Mouse (Mus musculus) forebrain, embryonic 13.5 days (tissue): ENCODE data around the gene C2cd2l. TPM values are rescaled to one million over a fixed set of nuclear protein-coding genes. Genes with fewer than 3 reads are reported as not detected.

Source experiments
- ATAC-seq: fragments of 200-750 bp; cut with Nextera tagmentation; 2 replicates; pipeline ENCODE4 v1.8.0; 2017
- H3K27ac ChIP-seq: fragments of 300-500 bp; sonication (generic); 2 replicates; pipeline ENCODE4 v1.5.1; 2015; ENCODE audit warnings: inconsistent platforms, mild to moderate bottlenecking, moderate library complexity
- H3K27me3 ChIP-seq: fragments of 300-500 bp; sonication (generic); 2 replicates; pipeline ENCODE4 v1.6.1; 2015; ENCODE audit warnings: mild to moderate bottlenecking, inconsistent platforms
- H3K36me3 ChIP-seq: fragments of 300-500 bp; sonication (generic); 2 replicates; pipeline ENCODE4 v1.6.1; 2015; ENCODE audit warnings: mild to moderate bottlenecking, inconsistent platforms; ENCODE audit not compliant: poor library complexity, severe bottlenecking
- H3K4me1 ChIP-seq: fragments of 300-500 bp; sonication (generic); 2 replicates; pipeline ENCODE4 v1.6.1; 2015; ENCODE audit warnings: inconsistent platforms
- H3K4me2 ChIP-seq: fragments of 300-500 bp; sonication (generic); 2 replicates; pipeline ENCODE4 v1.6.1; 2015; ENCODE audit warnings: inconsistent platforms, mild to moderate bottlenecking, moderate library complexity
- H3K4me3 ChIP-seq: fragments of 300-500 bp; sonication (generic); 2 replicates; pipeline ENCODE4 v1.5.1; 2015; ENCODE audit warnings: mild to moderate bottlenecking, inconsistent platforms
- H3K9ac ChIP-seq: fragments of 300-500 bp; sonication (generic); 2 replicates; pipeline ENCODE4 v1.6.1; 2015; ENCODE audit warnings: mild to moderate bottlenecking, inconsistent platforms
- H3K9me3 ChIP-seq: fragments of 300-500 bp; sonication (generic); replicated peaks from 2 replicates; pipeline ENCODE4 v1.6.1; 2016; ENCODE audit warnings: inconsistent platforms
- WGBS: fragments of 180-500 bp; shearing (Covaris S2); methylation state at CpG from one replicate; pipeline ENCODE4 v1.1.7; 2015; 5-methylcytosine and 5-hydroxymethylcytosine counted together
- microRNA-seq: library from miRNA; unstranded; fragments of <30 nt; microRNA quantifications from one replicate; pipeline ENCODE4, GENCODE M21; 2016
- polyA plus RNA-seq: library from polyadenylated mRNA; unstranded; fragments of >200 nt; fragmentation: Nextera tagmentation; extraction: Ambion mirVana; gene quantifications from 2 replicates; pipeline ENCODE4 v1.2.1, GENCODE M21; 2015

Gene C2cd2l
- polyA plus RNA-seq, 1 experiment from 2014 or later, result 14.0 TPM

- Histone ChIP-seq H3K27ac (no peak overlapping the region), H3K4me1 (peaks cover 28% of the 10 kb centered on the region), H3K9ac (peak overlapping the region; percentile 26; the same call in 1 of the 2 replicates), H3K4me2 (peak overlapping the region; percentile 92), H3K27me3 (no peaks in the 10 kb centered on the region), H3K9me3 (no peaks in the 10 kb centered on the region), H3K4me3 (peak overlapping the region; percentile 76), H3K36me3 (peaks cover 30% of the 10 kb centered on the region)
- WGBS, result 9% methylated on average over 6 of the region's 6 CpGs
- no peak for ATAC-seq
Observed at GRCm38 (mm10) chr9:44286256-44286850, 33.7 kb downstream of the C2cd2l start.

- peaks cover 45% of the 10 kb centered on the region for H3K36me3 ChIP-seq
- no peak overlapping the region for H3K4me3 ChIP-seq
- H3K4me1 ChIP-seq, result peaks cover 16% of the 10 kb centered on the region
- H3K4me2 ChIP-seq, result no peak overlapping the region
- WGBS, result 85% methylated on average over 5 of the region's 5 CpGs
- H3K9me3 ChIP-seq, result no peaks in the 10 kb centered on the region
- no peak overlapping the region for H3K27ac ChIP-seq
- H3K9ac ChIP-seq, result no peak overlapping the region
- ATAC-seq, result no peak
- H3K27me3 ChIP-seq, result no peaks in the 10 kb centered on the region
Observed at GRCm38 (mm10) chr9:44283183-44283582, 36.9 kb downstream of the C2cd2l start.

- H3K4me3 ChIP-seq, result no peak overlapping the region
- no peak overlapping the region for H3K9ac ChIP-seq
- H3K27me3 ChIP-seq, result no peaks in the 10 kb centered on the region
- H3K36me3 ChIP-seq, result peaks cover 17% of the 10 kb centered on the region
- ATAC-seq, result no peak
- peaks cover 22% of the 10 kb centered on the region for H3K4me1 ChIP-seq
- peaks cover 7% of the 10 kb centered on the region; the same call in 1 of the 2 replicates for H3K9me3 ChIP-seq
- 88% methylated on average over 4 of the region's 4 CpGs for WGBS
- H3K4me2 ChIP-seq, result no peak overlapping the region
- H3K27ac ChIP-seq, result no peak overlapping the region
Observed at GRCm38 (mm10) chr9:44269973-44270372, 50.1 kb downstream of the C2cd2l start.

DNA sequence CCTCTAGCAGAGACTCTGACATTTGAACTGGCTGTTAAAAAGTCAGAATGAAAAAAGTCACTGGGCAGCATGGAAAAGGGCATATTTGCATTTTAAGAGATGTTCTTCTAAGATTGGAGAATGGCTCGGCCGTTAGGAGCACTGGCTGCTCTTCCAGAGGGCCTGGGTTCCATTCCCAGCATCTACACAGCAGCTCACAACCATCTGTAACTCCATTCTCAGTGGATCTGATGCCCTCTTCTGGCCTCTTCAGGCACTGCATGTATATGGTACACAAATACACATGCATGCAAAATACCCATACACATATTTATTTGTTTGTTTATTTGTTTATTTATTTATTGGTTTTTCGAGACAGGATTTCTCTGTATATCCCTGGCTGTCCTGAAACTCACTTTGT is 51.0 kb downstream of the C2cd2l start:
- no peak overlapping the region for H3K4me3 ChIP-seq
- H3K4me2 ChIP-seq, result no peak overlapping the region
- no peak overlapping the region for H3K9ac ChIP-seq
- no peak for ATAC-seq
- H3K9me3 ChIP-seq, result peaks cover 7% of the 10 kb centered on the region; the same call in 1 of the 2 replicates
- WGBS, result 92% methylated on average over 3 of the region's 3 CpGs
- H3K27ac ChIP-seq, result no peak overlapping the region
- H3K36me3 ChIP-seq, result peaks cover 8% of the 10 kb centered on the region
- H3K27me3 ChIP-seq, result no peaks in the 10 kb centered on the region
- peaks cover 22% of the 10 kb centered on the region for H3K4me1 ChIP-seq

- no peaks in the 10 kb centered on the region for H3K27me3 ChIP-seq
- peaks cover 7% of the 10 kb centered on the region; the same call in 1 of the 2 replicates for H3K9me3 ChIP-seq
- peaks cover 22% of the 10 kb centered on the region for H3K4me1 ChIP-seq
- 87% methylated on average over 6 of the region's 6 CpGs for WGBS
- peak within 1 kb of the TSS; percentile 70 for H3K9ac ChIP-seq
- H3K4me3 ChIP-seq, result peak within 1 kb of the TSS; percentile 38
- H3K36me3 ChIP-seq, result peaks cover 3% of the 10 kb centered on the region; the same call in 1 of the 2 replicates
- no peak for ATAC-seq
- peak within 1 kb of the TSS; percentile 70 for H3K27ac ChIP-seq
- peak within 1 kb of the TSS; percentile 72 for H3K4me2 ChIP-seq
Observed at GRCm38 (mm10) chr9:44268432-44268831, 51.7 kb downstream of the C2cd2l start, which contains the start of gene Nlrx1. Gene Nlrx1 (minus strand): TSS chr9:44268599.

DNA sequence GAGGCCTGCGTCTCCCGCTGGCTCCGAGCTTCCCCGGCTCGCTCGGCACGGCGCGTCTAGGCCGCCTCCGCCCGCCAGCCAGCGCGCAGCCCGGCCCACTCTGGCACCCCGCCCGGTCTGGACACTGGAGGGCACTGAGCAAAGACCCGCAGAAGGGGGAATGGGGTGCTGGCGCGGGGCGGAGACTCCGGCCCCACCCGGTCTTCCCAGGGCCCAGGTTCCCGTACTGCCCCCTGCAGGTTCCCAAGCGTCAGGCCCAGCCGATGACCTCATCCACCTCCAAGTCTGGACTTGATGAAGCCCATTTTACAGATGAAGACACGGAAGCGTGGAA is 52.1 kb downstream of the C2cd2l start:
- Histone ChIP-seq H3K4me1 (peaks cover 22% of the 10 kb centered on the region), H3K9ac (peak overlapping the region; percentile 70), H3K9me3 (peaks cover 7% of the 10 kb centered on the region; the same call in 1 of the 2 replicates), H3K36me3 (no peaks in the 10 kb centered on the region), H3K4me2 (peak overlapping the region; percentile 72), H3K27ac (peak overlapping the region; percentile 70; the same call in 1 of the 2 replicates), H3K27me3 (no peaks in the 10 kb centered on the region), H3K4me3 (peak overlapping the region; percentile 38)
- peak; percentile 84 for ATAC-seq
- 8% methylated on average over 16 of the region's 28 CpGs for WGBS

- peak; percentile 52; the same call in 1 of the 2 replicates for ATAC-seq
- Histone ChIP-seq H3K27ac (peak overlapping the region; percentile 70), H3K36me3 (no peaks in the 10 kb centered on the region), H3K27me3 (no peaks in the 10 kb centered on the region), H3K4me1 (peaks cover 22% of the 10 kb centered on the region), H3K9ac (peak overlapping the region; percentile 70), H3K9me3 (peaks cover 7% of the 10 kb centered on the region; the same call in 1 of the 2 replicates), H3K4me3 (peak overlapping the region; percentile 38), H3K4me2 (peak overlapping the region; percentile 72)
- whole genome bisulfite sequencing, result 7% methylated on average over 23 of the region's 23 CpGs
Observed at GRCm38 (mm10) chr9:44267319-44268026, 52.6 kb downstream of the C2cd2l start.

DNA sequence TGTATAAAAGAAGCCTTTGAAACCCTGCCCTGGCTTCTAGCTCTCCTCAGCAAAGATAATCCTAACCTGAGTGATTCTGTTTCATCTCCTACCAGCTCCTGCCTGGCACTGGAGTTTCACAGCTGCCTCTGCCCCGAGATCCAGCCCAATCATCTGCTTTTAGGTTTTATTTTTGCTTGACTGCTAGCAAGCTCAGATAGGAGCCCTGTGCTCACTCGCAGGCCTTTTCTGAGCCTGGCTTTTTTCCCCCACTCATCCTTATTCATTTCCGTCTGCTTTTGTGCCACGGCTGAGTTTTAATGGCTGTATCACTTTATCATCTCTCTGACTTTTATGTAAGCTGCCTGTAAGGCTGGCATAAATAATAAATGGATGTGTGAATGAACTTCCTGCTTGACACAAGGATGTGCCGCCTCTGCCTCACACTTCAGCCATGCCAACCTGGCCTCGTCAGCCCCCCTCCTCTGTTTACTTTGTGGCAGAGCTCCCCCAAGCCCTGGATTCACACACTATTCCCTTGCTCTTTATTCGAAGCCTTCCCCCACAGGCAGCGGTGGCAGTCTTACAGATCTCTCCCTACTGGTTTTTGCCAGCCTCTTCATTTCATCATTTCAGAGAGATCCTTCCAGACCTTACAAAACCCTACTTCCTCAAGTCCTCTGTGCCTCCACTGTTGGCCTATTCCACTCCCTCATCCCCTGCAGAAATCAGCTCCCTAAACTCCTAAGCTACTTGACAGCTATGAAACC is 53.4 kb downstream of the C2cd2l start:
- peaks cover 7% of the 10 kb centered on the region; the same call in 1 of the 2 replicates for H3K9me3 ChIP-seq
- ATAC-seq, result no peak
- no peak overlapping the region for H3K4me2 ChIP-seq
- 59% methylated on average over 8 of the region's 8 CpGs for WGBS
- no peak overlapping the region for H3K4me3 ChIP-seq
- no peaks in the 10 kb centered on the region for H3K27me3 ChIP-seq
- no peaks in the 10 kb centered on the region for H3K36me3 ChIP-seq
- H3K9ac ChIP-seq, result no peak overlapping the region
- H3K27ac ChIP-seq, result peak overlapping the region; percentile 70; the same call in 1 of the 2 replicates
- peaks cover 22% of the 10 kb centered on the region for H3K4me1 ChIP-seq

DNA sequence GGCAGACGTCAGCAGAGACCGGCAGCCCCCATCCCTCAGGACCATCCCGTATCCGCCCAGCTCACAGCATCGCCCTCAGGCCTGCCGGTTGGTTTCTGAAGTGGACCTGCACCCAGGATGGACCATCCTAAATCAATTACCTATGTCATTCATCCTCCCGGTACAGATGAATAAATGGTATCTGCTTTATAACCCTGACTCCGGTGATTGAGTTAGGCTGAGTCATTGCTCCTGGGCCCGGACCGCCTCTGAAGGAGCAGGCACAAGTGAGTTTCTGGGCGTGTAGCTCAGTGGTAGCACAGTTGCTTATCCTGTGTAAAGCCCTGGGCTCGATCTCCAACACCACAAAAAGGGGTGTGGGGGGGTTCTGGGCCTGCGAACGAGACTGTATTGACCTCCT is 58.7 kb downstream of the C2cd2l start:
- no peaks in the 10 kb centered on the region for H3K9me3 ChIP-seq
- H3K4me1 ChIP-seq, result peaks cover 5% of the 10 kb centered on the region
- no peak overlapping the region for H3K4me2 ChIP-seq
- H3K27me3 ChIP-seq, result no peaks in the 10 kb centered on the region
- no peak overlapping the region for H3K4me3 ChIP-seq
- no peaks in the 10 kb centered on the region for H3K36me3 ChIP-seq
- ATAC-seq, result no peak
- WGBS, result 89% methylated on average over 14 of the region's 14 CpGs
- no peak overlapping the region for H3K27ac ChIP-seq
- no peak overlapping the region for H3K9ac ChIP-seq

Small RNAs within 50 kb of the gene (microRNA-seq; reads per million reads assigned to microRNA genes)
- not detected for gene Gm44335

Other genes starting within 250 kb of the C2cd2l start
- gene Mfrp, start 218.6 kb downstream of the C2cd2l start, polyA plus RNA-seq, result 0.06 and 0.23 TPM in 2 replicates
- gene C1qtnf5, start 213.0 kb downstream of the C2cd2l start, polyA plus RNA-seq, result 1.0 and 1.2 TPM in 2 replicates
- 0.19 TPM in 1 of 2 replicates, not detected in the other for gene Gm49380, start 206.8 kb downstream of the C2cd2l start, polyA plus RNA-seq
- 45.7 and 50.1 TPM in 2 replicates for gene Rnf26, start 206.8 kb downstream of the C2cd2l start, polyA plus RNA-seq
- gene Mcam, start 185.8 kb downstream of the C2cd2l start, polyA plus RNA-seq, result 15.6 and 16.7 TPM in 2 replicates
- gene Cbl, start 86.2 kb downstream of the C2cd2l start, polyA plus RNA-seq, result 25.2 and 26.4 TPM in 2 replicates
- gene Ccdc153, start 79.6 kb downstream of the C2cd2l start, polyA plus RNA-seq, result not detected in 2 replicates
- 0.39 and 0.40 TPM in 2 replicates for gene Pdzd3, start 68.8 kb downstream of the C2cd2l start, polyA plus RNA-seq
- 4.4 and 4.5 TPM in 2 replicates for gene Nlrx1, start 51.7 kb downstream of the C2cd2l start, polyA plus RNA-seq
- 9.2 and 10.9 TPM in 2 replicates for gene Abcg4, start 31.7 kb downstream of the C2cd2l start, polyA plus RNA-seq
- 30.5 and 38.4 TPM in 2 replicates for gene Hinfp, start 14.6 kb downstream of the C2cd2l start, polyA plus RNA-seq
- gene Dpagt1, start 5.7 kb upstream of the C2cd2l start, polyA plus RNA-seq, result 36.8 and 40.1 TPM in 2 replicates
- gene H2afx, start 14.4 kb upstream of the C2cd2l start, polyA plus RNA-seq, result 393 TPM in 2 replicates
- gene Hmbs, start 23.9 kb upstream of the C2cd2l start, polyA plus RNA-seq, result 91.6 and 92.2 TPM in 2 replicates
- 34.9 and 37.9 TPM in 2 replicates for gene Vps11, start 41.4 kb upstream of the C2cd2l start, polyA plus RNA-seq
- gene Hyou1, start 59.2 kb upstream of the C2cd2l start, polyA plus RNA-seq, result 22.4 and 26.5 TPM in 2 replicates
- 23.3 and 29.6 TPM in 2 replicates for gene Slc37a4, start 76.6 kb upstream of the C2cd2l start, polyA plus RNA-seq
- gene Rps25, start 86.9 kb upstream of the C2cd2l start, polyA plus RNA-seq, result 1,416 and 1,661 TPM in 2 replicates
- 311 and 314 TPM in 2 replicates for gene Trappc4, start 87.3 kb upstream of the C2cd2l start, polyA plus RNA-seq
- 29.1 and 30.3 TPM in 2 replicates for gene Ccdc84, start 98.3 kb upstream of the C2cd2l start, polyA plus RNA-seq
- not detected in 2 replicates for gene Foxr1, start 120.9 kb upstream of the C2cd2l start, polyA plus RNA-seq
- not detected in 2 replicates for gene Upk2, start 134.7 kb upstream of the C2cd2l start, polyA plus RNA-seq
- gene Bcl9l, start 162.5 kb upstream of the C2cd2l start, polyA plus RNA-seq, result 8.6 and 9.1 TPM in 2 replicates
- gene Cxcr5, start 241.6 kb upstream of the C2cd2l start, polyA plus RNA-seq, result not detected in 2 replicates